Mouse (Mus musculus): ENCODE measurements around the gene Kcnh5.

- no peak for TF ChIP-seq CTCF (IDR thresholded peaks at IDR 0.05; ENCODE audit: low read depth)
- no peak for TF ChIP-seq EP300 (IDR thresholded peaks at IDR 0.05; ENCODE audit: low read depth)
Measured at GRCm38 (mm10) chr12:74894870-74895423, 282.2 kb downstream of the Kcnh5 start.

Data from heart, postnatal 0 days (tissue).